Mouse (Mus musculus): ENCODE measurements around the gene Otud7a. TPM values are rescaled to one million over a fixed set of nuclear protein-coding genes. Genes with fewer than 3 reads are reported as not detected.

Otud7a gene
- polyA plus RNA-seq, 1 experiment from 2014 or later = 0.10 TPM

GRCm38 (mm10) chr7:63558918-63559317 lies 114.4 kb downstream of the Otud7a start:
- WGBS = 79% methylated on average over 3 of the region's 3 CpGs
- ATAC-seq (ENCODE audit: insufficient number of reproducible peaks, insufficient read depth, low FRiP score, low TSS enrichment, low read depth) = no peak
- Histone ChIP-seq H3K4me3 (replicated peaks) (no peak overlapping the region), H3K9me3 (no peaks in the 10 kb centered on the region), H3K27ac (no peak overlapping the region), H3K9ac (replicated peaks) (no peak overlapping the region), H3K4me1 (replicated peaks) (no peaks in the 10 kb centered on the region), H3K36me3 (no peaks in the 10 kb centered on the region), H3K4me2 (no peak overlapping the region), H3K27me3 (no peaks in the 10 kb centered on the region)

GRCm38 (mm10) chr7:63559679-63560078 lies 115.1 kb downstream of the Otud7a start:
- Histone ChIP-seq H3K4me3 (replicated peaks) (no peak overlapping the region), H3K36me3 (no peaks in the 10 kb centered on the region), H3K27me3 (no peaks in the 10 kb centered on the region), H3K9ac (replicated peaks) (no peak overlapping the region), H3K27ac (no peak overlapping the region), H3K9me3 (no peaks in the 10 kb centered on the region), H3K4me1 (replicated peaks) (no peaks in the 10 kb centered on the region), H3K4me2 (no peak overlapping the region)
- WGBS = 77% methylated on average over 1 of the region's 1 CpGs
- no peak for ATAC-seq (ENCODE audit: insufficient number of reproducible peaks, insufficient read depth, low FRiP score, low TSS enrichment, low read depth)

- H3K4me3 ChIP-seq (replicated peaks) = no peak overlapping the region
- H3K9me3 ChIP-seq = no peaks in the 10 kb centered on the region
- H3K4me2 ChIP-seq = no peak overlapping the region
- H3K27me3 ChIP-seq = no peaks in the 10 kb centered on the region
- no peak for ATAC-seq (ENCODE audit: insufficient number of reproducible peaks, insufficient read depth, low FRiP score, low TSS enrichment, low read depth)
- H3K4me1 ChIP-seq (replicated peaks) = no peaks in the 10 kb centered on the region
- no peak overlapping the region for H3K9ac ChIP-seq (replicated peaks)
- WGBS = 56% methylated on average over 2 of the region's 2 CpGs
- no peak overlapping the region for H3K27ac ChIP-seq
- H3K36me3 ChIP-seq = no peaks in the 10 kb centered on the region
Measured at GRCm38 (mm10) chr7:63583310-63583709, 138.8 kb downstream of the Otud7a start.

GRCm38 (mm10) chr7:63586184-63586870 lies 141.8 kb downstream of the Otud7a start:
- Histone ChIP-seq H3K4me2 (no peak overlapping the region), H3K27me3 (no peaks in the 10 kb centered on the region), H3K27ac (no peak overlapping the region), H3K9ac (replicated peaks) (no peak overlapping the region), H3K36me3 (no peaks in the 10 kb centered on the region), H3K9me3 (no peaks in the 10 kb centered on the region), H3K4me1 (replicated peaks) (no peaks in the 10 kb centered on the region), H3K4me3 (replicated peaks) (no peak overlapping the region)
- no peak for ATAC-seq (ENCODE audit: insufficient number of reproducible peaks, insufficient read depth, low FRiP score, low TSS enrichment, low read depth)
- 61% methylated on average over 2 of the region's 2 CpGs for WGBS

- no peak overlapping the region for H3K9ac ChIP-seq (replicated peaks)
- no peak overlapping the region for H3K4me3 ChIP-seq (replicated peaks)
- no peaks in the 10 kb centered on the region for H3K4me1 ChIP-seq (replicated peaks)
- no peaks in the 10 kb centered on the region for H3K36me3 ChIP-seq
- no peak overlapping the region for H3K4me2 ChIP-seq
- H3K27me3 ChIP-seq = no peaks in the 10 kb centered on the region
- no peak overlapping the region for H3K27ac ChIP-seq
- WGBS = 57% methylated on average over 2 of the region's 2 CpGs
- no peaks in the 10 kb centered on the region for H3K9me3 ChIP-seq
- no peak for ATAC-seq (ENCODE audit: insufficient number of reproducible peaks, insufficient read depth, low FRiP score, low TSS enrichment, low read depth)
Measured at GRCm38 (mm10) chr7:63590305-63590704, 145.8 kb downstream of the Otud7a start.

GRCm38 (mm10) chr7:63591322-63591721 lies 146.8 kb downstream of the Otud7a start:
- no peaks in the 10 kb centered on the region for H3K9me3 ChIP-seq
- H3K9ac ChIP-seq (replicated peaks) = no peak overlapping the region
- no peak for ATAC-seq (ENCODE audit: insufficient number of reproducible peaks, insufficient read depth, low FRiP score, low TSS enrichment, low read depth)
- 43% methylated on average over 4 of the region's 4 CpGs for WGBS
- no peaks in the 10 kb centered on the region for H3K36me3 ChIP-seq
- H3K4me2 ChIP-seq = no peak overlapping the region
- no peaks in the 10 kb centered on the region for H3K4me1 ChIP-seq (replicated peaks)
- H3K27me3 ChIP-seq = no peaks in the 10 kb centered on the region
- H3K27ac ChIP-seq = no peak overlapping the region
- no peak overlapping the region for H3K4me3 ChIP-seq (replicated peaks)

GRCm38 (mm10) chr7:63592061-63592460 lies 147.5 kb downstream of the Otud7a start:
- Histone ChIP-seq H3K36me3 (no peaks in the 10 kb centered on the region), H3K9me3 (no peaks in the 10 kb centered on the region), H3K27ac (no peak overlapping the region), H3K4me1 (replicated peaks) (no peaks in the 10 kb centered on the region), H3K27me3 (no peaks in the 10 kb centered on the region), H3K4me3 (replicated peaks) (no peak overlapping the region), H3K4me2 (no peak overlapping the region), H3K9ac (replicated peaks) (no peak overlapping the region)
- no peak for ATAC-seq (ENCODE audit: insufficient number of reproducible peaks, insufficient read depth, low FRiP score, low TSS enrichment, low read depth)
- WGBS = 53% methylated on average over 3 of the region's 3 CpGs

GRCm38 (mm10) chr7:63604827-63605226 lies 160.3 kb downstream of the Otud7a start:
- WGBS = 92% methylated on average over 1 of the region's 1 CpGs
- no peak overlapping the region for H3K27ac ChIP-seq
- no peak overlapping the region for H3K4me2 ChIP-seq
- H3K4me1 ChIP-seq (replicated peaks) = no peaks in the 10 kb centered on the region
- no peaks in the 10 kb centered on the region for H3K9me3 ChIP-seq
- H3K27me3 ChIP-seq = no peaks in the 10 kb centered on the region
- no peak overlapping the region for H3K4me3 ChIP-seq (replicated peaks)
- no peak for ATAC-seq (ENCODE audit: insufficient number of reproducible peaks, insufficient read depth, low FRiP score, low TSS enrichment, low read depth)
- H3K9ac ChIP-seq (replicated peaks) = no peak overlapping the region
- H3K36me3 ChIP-seq = no peaks in the 10 kb centered on the region

- H3K4me1 ChIP-seq (replicated peaks) = no peaks in the 10 kb centered on the region
- H3K4me3 ChIP-seq (replicated peaks) = no peak overlapping the region
- 81% methylated on average over 3 of the region's 3 CpGs for WGBS
- no peak for ATAC-seq (ENCODE audit: insufficient number of reproducible peaks, insufficient read depth, low FRiP score, low TSS enrichment, low read depth)
- H3K9me3 ChIP-seq = no peaks in the 10 kb centered on the region
- H3K4me2 ChIP-seq = no peak overlapping the region
- no peaks in the 10 kb centered on the region for H3K27me3 ChIP-seq
- H3K36me3 ChIP-seq = no peaks in the 10 kb centered on the region
- H3K9ac ChIP-seq (replicated peaks) = no peak overlapping the region
- H3K27ac ChIP-seq = no peak overlapping the region
Measured at GRCm38 (mm10) chr7:63617018-63617417, 172.5 kb downstream of the Otud7a start.

GRCm38 (mm10) chr7:63620776-63621340 lies 176.3 kb downstream of the Otud7a start:
- H3K4me1 ChIP-seq (replicated peaks) = no peaks in the 10 kb centered on the region
- H3K4me3 ChIP-seq (replicated peaks) = no peak overlapping the region
- 82% methylated on average over 5 of the region's 5 CpGs for WGBS
- ATAC-seq (ENCODE audit: insufficient number of reproducible peaks, insufficient read depth, low FRiP score, low TSS enrichment, low read depth) = no peak
- H3K9me3 ChIP-seq = no peaks in the 10 kb centered on the region
- no peak overlapping the region for H3K27ac ChIP-seq
- no peak overlapping the region for H3K4me2 ChIP-seq
- no peaks in the 10 kb centered on the region for H3K36me3 ChIP-seq
- no peak overlapping the region for H3K9ac ChIP-seq (replicated peaks)
- no peaks in the 10 kb centered on the region for H3K27me3 ChIP-seq

GRCm38 (mm10) chr7:63637651-63638050 lies 193.1 kb downstream of the Otud7a start:
- no peaks in the 10 kb centered on the region for H3K9me3 ChIP-seq
- no peaks in the 10 kb centered on the region for H3K27me3 ChIP-seq
- WGBS = 86% methylated on average over 3 of the region's 3 CpGs
- H3K36me3 ChIP-seq = no peaks in the 10 kb centered on the region
- no peak for ATAC-seq (ENCODE audit: insufficient number of reproducible peaks, insufficient read depth, low FRiP score, low TSS enrichment, low read depth)
- no peak overlapping the region for H3K4me2 ChIP-seq
- H3K4me1 ChIP-seq (replicated peaks) = no peaks in the 10 kb centered on the region
- H3K27ac ChIP-seq = no peak overlapping the region
- no peak overlapping the region for H3K9ac ChIP-seq (replicated peaks)
- H3K4me3 ChIP-seq (replicated peaks) = no peak overlapping the region

- H3K9me3 ChIP-seq = no peaks in the 10 kb centered on the region
- H3K27me3 ChIP-seq = no peaks in the 10 kb centered on the region
- no peak overlapping the region for H3K4me3 ChIP-seq (replicated peaks)
- no peak overlapping the region for H3K4me2 ChIP-seq
- H3K27ac ChIP-seq = no peak overlapping the region
- 86% methylated on average over 1 of the region's 1 CpGs for WGBS
- no peaks in the 10 kb centered on the region for H3K4me1 ChIP-seq (replicated peaks)
- no peak overlapping the region for H3K9ac ChIP-seq (replicated peaks)
- H3K36me3 ChIP-seq = no peaks in the 10 kb centered on the region
- no peak for ATAC-seq (ENCODE audit: insufficient number of reproducible peaks, insufficient read depth, low FRiP score, low TSS enrichment, low read depth)
Measured at GRCm38 (mm10) chr7:63644002-63644401, 199.5 kb downstream of the Otud7a start.
